Comparison of ENCODE assay signal across 8 mouse cellular contexts in genomic region chr9:106280386-106280785, GRCm38 (mm10). TPM values are rescaled to one million over a fixed set of nuclear protein-coding genes. Genes with fewer than 3 reads are reported as not detected.
DNase-seq lines count a peak whose midpoint lies in the region; ATAC-seq and TF ChIP-seq lines count a peak whose summit lies in the region.

No protein-coding gene starts in this region.

- H3K4me2 ChIP-seq in hindbrain, embryonic 16.5 days (ENCODE audit: low read length), result peak overlapping the region; percentile 92
- peak overlapping the region; percentile 85 for H3K4me2 ChIP-seq in midbrain, embryonic 15.5 days

- peak overlapping the region; percentile 68 for H3K9ac ChIP-seq in hindbrain, embryonic 16.5 days (ENCODE audit: low read depth, low read length)
- H3K9ac ChIP-seq in midbrain, embryonic 15.5 days, result peak overlapping the region; percentile 56

- H3K9me3 ChIP-seq in hindbrain, embryonic 16.5 days (ENCODE audit: control insufficient read depth, low read length), result no peaks in the 10 kb centered on the region
- no peaks in the 10 kb centered on the region for H3K9me3 ChIP-seq in midbrain, embryonic 15.5 days

- peaks cover 12% of the 10 kb centered on the region for H3K4me1 ChIP-seq in hindbrain, embryonic 16.5 days (ENCODE audit: control insufficient read depth, insufficient read depth, low read depth, low read length)
- peaks cover 13% of the 10 kb centered on the region for H3K4me1 ChIP-seq in midbrain, embryonic 15.5 days

- POLR2A ChIA-PET in Patski (lab: Charles Lee), result interaction anchor here (0.9 to 1.2 kb wide), 2 partner anchors 75 to 87 kb away, joined by 3 read pairs; no protein-coding TSS in a partner anchor

- peak; percentile 23 for ATAC-seq in Patski
- ATAC-seq in hindbrain, embryonic 16.5 days, result peak; percentile 48
- peak; percentile 34 for ATAC-seq in midbrain, embryonic 15.5 days (replicated peaks)

- DNase-seq in 3T3-L1 (ENCODE audit: low read depth, low spot score) (peak; percentile 82), Patski (ENCODE audit: low read depth, low spot score) (no peak), liver (peak; percentile 67)
- peak; percentile 64 to 67 for DNase-seq in cerebellum, postnatal 36 days
- DNase-seq in gastrocnemius, postnatal 10 days, result peak; percentile 48
- peak; percentile 66 for DNase-seq in testis, postnatal 10 days (ENCODE audit: low spot score)

- no peaks in the 10 kb centered on the region for H3K27me3 ChIP-seq in Patski
- H3K27me3 ChIP-seq in hindbrain, embryonic 16.5 days (replicated peaks; ENCODE audit: control insufficient read depth, insufficient read depth, low read length), result no peaks in the 10 kb centered on the region
- no peaks in the 10 kb centered on the region for H3K27me3 ChIP-seq in midbrain, embryonic 15.5 days (replicated peaks)

- H3K27ac ChIP-seq in hindbrain, embryonic 16.5 days (ENCODE audit: low read depth, low read length), result peak overlapping the region; percentile 83
- H3K27ac ChIP-seq in midbrain, embryonic 15.5 days, result peak overlapping the region; percentile 79

- in situ Hi-C loops in Patski (cut with MboI; ENCODE audit: low pct_unique_long_range_greater_than_20kb), result no loop called here

- H3K4me3 ChIP-seq in hindbrain, embryonic 16.5 days (ENCODE audit: low read length), result peak overlapping the region; percentile 53
- H3K4me3 ChIP-seq in midbrain, embryonic 15.5 days, result peak overlapping the region; percentile 53

- no peaks in the 10 kb centered on the region for H3K36me3 ChIP-seq in hindbrain, embryonic 16.5 days (ENCODE audit: control insufficient read depth, insufficient read depth, low read length)
- no peaks in the 10 kb centered on the region for H3K36me3 ChIP-seq in midbrain, embryonic 15.5 days (replicated peaks)

- CTCF ChIA-PET in Patski (lab: Charles Lee), result interaction anchor here (0.6 to 2.8 kb wide), 21 partner anchors 15 to 408 kb away, joined by 3 to 13 read pairs (median 3); partner anchors contain the start of gene Rpl29

- under 1% methylated on average over 14 of the region's 14 CpGs for WGBS in hindbrain, embryonic 16.5 days
- under 1% methylated on average over 14 of the region's 14 CpGs for WGBS in midbrain, embryonic 15.5 days

- peak; percentile 61 for TF ChIP-seq CTCF in Patski (IDR thresholded peaks at IDR 0.05)

RNA-seq across cellular contexts. Expression of gene Poc1a, which starts 0.5 kb away (rescaled TPM):
- polyA plus RNA-seq in Patski (2021), result 9.9 TPM
- 1 to 10 TPM; 3.7 to 5.2 TPM for total RNA-seq in gastrocnemius, postnatal 10 days (2021)
- 8.9 and 9.7 TPM in 2 replicates for polyA plus RNA-seq in hindbrain, embryonic 16.5 days (2015; fragmentation: Nextera tagmentation; extraction: Ambion mirVana)
- polyA plus RNA-seq in midbrain, embryonic 15.5 days (2015; fragmentation: Nextera tagmentation; extraction: Ambion mirVana), result 9.1 and 9.9 TPM in 2 replicates

RNA-seq across cellular contexts. Expression of gene Alas1, which starts 31.9 kb away (rescaled TPM):
- polyA plus RNA-seq in Patski (2021), result 91.4 TPM
- total RNA-seq in gastrocnemius, postnatal 10 days (2021), result 100 to 1,000 TPM; 152 to 165 TPM
- polyA plus RNA-seq in hindbrain, embryonic 16.5 days (2015; fragmentation: Nextera tagmentation; extraction: Ambion mirVana), result 105 and 112 TPM in 2 replicates
- 91.1 and 99.0 TPM in 2 replicates for polyA plus RNA-seq in midbrain, embryonic 15.5 days (2015; fragmentation: Nextera tagmentation; extraction: Ambion mirVana)

RNA-seq across cellular contexts. Expression of gene Tlr9, which starts 58.0 kb away (rescaled TPM):
- polyA plus RNA-seq in Patski (2021), result 0.03 TPM
- total RNA-seq in gastrocnemius, postnatal 10 days (2021), result under 1 TPM; 0.52 to 0.90 TPM
- polyA plus RNA-seq in hindbrain, embryonic 16.5 days (2015; fragmentation: Nextera tagmentation; extraction: Ambion mirVana), result 0.04 and 0.09 TPM in 2 replicates
- 0.05 TPM in 1 of 2 replicates, not detected in the other for polyA plus RNA-seq in midbrain, embryonic 15.5 days (2015; fragmentation: Nextera tagmentation; extraction: Ambion mirVana)
